Mouse (Mus musculus): ENCODE data around the gene Pip4k2a.
A peak's percentile ranks its signal among the peaks of the same experiment; 100 is the strongest.

DNA sequence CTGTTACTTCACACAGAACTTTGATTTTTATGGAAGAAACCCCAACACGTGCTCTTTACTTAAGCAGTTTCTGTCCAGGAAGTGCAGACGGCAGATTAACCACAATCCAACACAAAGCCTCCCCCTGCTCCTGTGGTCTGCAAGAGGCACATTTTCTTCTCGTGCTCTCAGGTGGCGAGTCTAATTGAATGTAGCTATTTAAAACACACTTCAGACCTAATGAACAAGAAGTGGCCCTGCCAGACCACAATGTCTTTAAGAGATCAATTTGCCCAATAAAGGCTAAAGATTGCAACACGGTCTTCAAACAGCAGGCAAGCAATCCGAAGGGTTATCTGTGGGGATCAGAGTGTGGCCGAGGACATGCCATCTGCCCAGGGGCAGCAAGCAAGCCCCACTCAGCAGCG, 59.0 kb downstream of the Pip4k2a start:
- TF ChIP-seq FOSL1 (IDR thresholded peaks at IDR 0.05; ENCODE audit: insufficient read depth, low read length, poor library complexity, severe bottlenecking) = no peak
- no peak for TF ChIP-seq CTCF (IDR thresholded peaks at IDR 0.05; ENCODE audit: control insufficient read depth, insufficient read depth, insufficient read length)
- no peak for TF ChIP-seq MYOD1 (IDR thresholded peaks at IDR 0.05; ENCODE audit: control insufficient read depth, insufficient read length, low read depth)
- no peak for TF ChIP-seq MAX (IDR thresholded peaks at IDR 0.05)
- peak; percentile 29 for TF ChIP-seq USF1 (IDR thresholded peaks at IDR 0.05; ENCODE audit: low read depth)

Measured in C2C12 (cell line).